Mouse (Mus musculus) embryonic facial prominence, embryonic 11.5 days (tissue): ENCODE data around the gene Clic5. TPM values are rescaled to one million over a fixed set of nuclear protein-coding genes. Genes with fewer than 3 reads are reported as not detected.

Experiments
- ATAC-seq: fragments of 200-750 bp; cut with Nextera tagmentation; replicated peaks from 2 replicates; pipeline ENCODE4 v1.8.0; 2017; ENCODE audit warnings: low read depth; ENCODE audit not compliant: insufficient number of reproducible peaks, low FRiP score, low TSS enrichment
- DNase-seq: peaks from one replicate; pipeline ENCODE4 v3.0.0-alpha.2; 2015; ENCODE audit warnings: low spot score
- H3K27ac ChIP-seq: fragments of 300-500 bp; sonication (generic); replicated peaks from 2 replicates; pipeline ENCODE4 v1.5.1; 2014; ENCODE audit warnings: mild to moderate bottlenecking, low read depth, low read length, control low read depth
- H3K27me3 ChIP-seq: fragments of 300-500 bp; sonication (generic); 2 replicates; pipeline ENCODE4 v1.6.1; 2014; ENCODE audit warnings: mild to moderate bottlenecking, low read length, moderate library complexity, mixed read lengths; ENCODE audit not compliant: control insufficient read depth, insufficient read depth
- H3K36me3 ChIP-seq: fragments of 300-500 bp; sonication (generic); replicated peaks from 2 replicates; pipeline ENCODE4 v1.6.1; 2014; ENCODE audit warnings: low read depth, mild to moderate bottlenecking, low read length, moderate library complexity, mixed read lengths; ENCODE audit not compliant: control insufficient read depth, insufficient read depth
- H3K4me1 ChIP-seq: fragments of 300-500 bp; sonication (generic); 2 replicates; pipeline ENCODE4 v1.6.1; 2014; ENCODE audit warnings: low read length, mixed read lengths; ENCODE audit not compliant: control insufficient read depth, insufficient read depth
- H3K4me2 ChIP-seq: fragments of 300-500 bp; sonication (generic); 2 replicates; pipeline ENCODE4 v1.6.1; 2014; ENCODE audit warnings: low read depth, mild to moderate bottlenecking, control low read depth, low read length, moderate library complexity
- H3K4me3 ChIP-seq: fragments of 300-500 bp; sonication (generic); 2 replicates; pipeline ENCODE4 v1.5.1; 2014; ENCODE audit warnings: low read depth, low read length, control low read depth
- H3K9ac ChIP-seq: fragments of 300-500 bp; sonication (generic); replicated peaks from 2 replicates; pipeline ENCODE4 v1.6.1; 2014; ENCODE audit warnings: mild to moderate bottlenecking, control low read depth, low read length
- H3K9me3 ChIP-seq: fragments of 300-500 bp; sonication (generic); replicated peaks from 2 replicates; pipeline ENCODE4 v1.6.1; 2016; ENCODE audit warnings: mild to moderate bottlenecking, low read length, inconsistent platforms, mixed read lengths; ENCODE audit not compliant: control insufficient read depth
- WGBS: fragments of 180-500 bp; shearing (Covaris S2); extraction: QIAGEN DNeasy Blood & Tissue Kit; methylation state at CpG from one replicate; pipeline ENCODE4 v1.1.7; 2014; 5-methylcytosine and 5-hydroxymethylcytosine counted together
- polyA plus RNA-seq: library from polyadenylated mRNA; unstranded; fragments of >200 nt; fragmentation: Nextera tagmentation; extraction: Ambion mirVana; gene quantifications from 2 replicates; pipeline ENCODE4 v1.2.1, GENCODE M21; 2014

Clic5 gene
- polyA plus RNA-seq, 1 experiment from 2014 or later = 0.32 TPM

GRCm38 (mm10) chr17:44274804-44275203, 86.4 kb downstream of the Clic5 start:
- no peak for ATAC-seq
- Histone ChIP-seq H3K27ac (no peak overlapping the region), H3K27me3 (no peaks in the 10 kb centered on the region)

GRCm38 (mm10) chr17:44288320-44288719, 99.9 kb downstream of the Clic5 start:
- no peak for ATAC-seq
- H3K4me2 ChIP-seq = no peak overlapping the region
- 98% methylated on average over 1 of the region's 1 CpGs for WGBS
- H3K27me3 ChIP-seq = no peaks in the 10 kb centered on the region
- no peak overlapping the region for H3K27ac ChIP-seq
- H3K9me3 ChIP-seq = no peaks in the 10 kb centered on the region
- no peak overlapping the region for H3K9ac ChIP-seq
- no peak for DNase-seq
- no peaks in the 10 kb centered on the region for H3K4me1 ChIP-seq
- no peaks in the 10 kb centered on the region for H3K36me3 ChIP-seq
- no peak overlapping the region for H3K4me3 ChIP-seq

More at GRCm38 (mm10) chr17:44274804-44275203, 86.4 kb downstream of the Clic5 start:
- H3K4me1 ChIP-seq = no peaks in the 10 kb centered on the region
- DNase-seq = no peak
- no peak overlapping the region for H3K4me3 ChIP-seq
- no peaks in the 10 kb centered on the region for H3K9me3 ChIP-seq
- H3K36me3 ChIP-seq = no peaks in the 10 kb centered on the region
- H3K9ac ChIP-seq = no peak overlapping the region
- H3K4me2 ChIP-seq = no peak overlapping the region

DNA sequence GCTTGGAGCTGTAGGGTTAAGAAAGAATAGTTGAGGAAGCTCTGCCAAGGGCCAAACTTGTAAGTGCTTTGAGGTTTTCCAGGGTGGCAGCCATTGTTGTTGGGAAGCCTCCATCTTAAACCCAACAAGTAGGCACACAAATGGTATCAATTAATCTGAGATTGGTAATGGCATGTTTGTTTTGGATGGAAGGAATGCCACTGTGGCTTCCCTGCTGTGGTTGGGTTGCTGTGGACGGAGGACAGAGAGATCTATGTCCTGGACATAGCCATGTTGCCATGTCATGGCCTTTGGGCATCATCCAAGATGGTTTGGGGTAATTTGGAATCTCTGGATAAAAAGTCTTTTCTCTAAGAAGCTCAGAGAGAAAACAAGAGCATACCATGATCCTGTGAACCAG, 108.8 kb downstream of the Clic5 start:
- WGBS = 56% methylated on average over 1 of the region's 1 CpGs
- ATAC-seq = no peak
- no peaks in the 10 kb centered on the region; the same call in none of the 2 replicates for H3K4me1 ChIP-seq

DNA sequence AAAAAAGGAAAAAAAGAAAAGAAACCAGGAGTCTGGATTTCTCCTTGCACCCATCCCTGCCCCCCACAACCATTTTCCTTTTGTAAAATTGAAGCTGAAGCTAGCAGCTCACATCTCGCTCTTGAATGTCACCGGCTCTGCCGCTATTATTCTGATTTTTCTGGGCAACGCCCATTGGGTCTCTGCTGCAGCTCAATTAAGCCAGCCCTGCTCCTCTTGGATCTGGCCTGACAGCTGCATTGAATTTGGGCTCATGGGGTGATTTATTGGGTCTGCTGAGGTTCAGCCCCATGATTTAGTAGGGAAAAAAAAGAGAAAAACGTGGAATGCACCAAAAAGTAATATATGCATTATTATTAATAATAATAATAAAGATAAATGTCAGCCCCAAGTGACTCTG, 111.9 kb downstream of the Clic5 start:
- peak; percentile 53 for DNase-seq
- WGBS = 21% methylated on average over 5 of the region's 5 CpGs
- H3K9ac ChIP-seq = no peak overlapping the region
- no peak overlapping the region for H3K4me3 ChIP-seq
- H3K9me3 ChIP-seq = no peaks in the 10 kb centered on the region
- 0 out of 2 replicates have a peak overlapping the region, but pooled peaks have one; percentile 59 for H3K27ac ChIP-seq
- ATAC-seq = no peak
- no peaks in the 10 kb centered on the region for H3K36me3 ChIP-seq
- H3K4me1 ChIP-seq = no peaks in the 10 kb centered on the region; the same call in none of the 2 replicates
- no peaks in the 10 kb centered on the region for H3K27me3 ChIP-seq
- H3K4me2 ChIP-seq = no peak overlapping the region

More for the DNA sequence above, 108.8 kb downstream of the Clic5 start:
- no peak for DNase-seq
- no peaks in the 10 kb centered on the region for H3K36me3 ChIP-seq
- H3K9me3 ChIP-seq = no peaks in the 10 kb centered on the region
- H3K4me2 ChIP-seq = no peak overlapping the region
- no peak overlapping the region for H3K9ac ChIP-seq
- H3K4me3 ChIP-seq = no peak overlapping the region
- no peak overlapping the region for H3K27ac ChIP-seq
- H3K27me3 ChIP-seq = no peaks in the 10 kb centered on the region

DNA sequence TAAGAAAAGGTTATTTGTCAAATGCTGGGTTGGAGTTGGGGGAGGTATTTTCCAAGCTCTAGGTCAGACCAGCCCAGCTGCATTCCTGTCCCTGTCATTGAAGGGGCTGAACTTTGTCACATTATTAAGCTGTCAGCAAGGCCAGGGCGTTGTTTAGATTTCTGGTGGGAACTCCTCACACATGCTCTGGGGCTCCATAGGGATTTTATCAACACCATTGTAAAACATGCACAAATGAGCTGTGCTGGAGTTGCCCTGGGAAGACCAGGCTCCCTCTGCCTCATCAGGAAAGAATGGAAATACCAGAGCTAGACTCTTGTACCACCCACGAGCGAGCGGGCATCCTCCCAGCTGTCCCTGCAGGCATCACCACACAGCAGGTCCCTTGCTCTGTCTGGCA, 112.3 kb downstream of the Clic5 start:
- peak; percentile 56; the same call in 1 of the 2 replicates for ATAC-seq

DNA sequence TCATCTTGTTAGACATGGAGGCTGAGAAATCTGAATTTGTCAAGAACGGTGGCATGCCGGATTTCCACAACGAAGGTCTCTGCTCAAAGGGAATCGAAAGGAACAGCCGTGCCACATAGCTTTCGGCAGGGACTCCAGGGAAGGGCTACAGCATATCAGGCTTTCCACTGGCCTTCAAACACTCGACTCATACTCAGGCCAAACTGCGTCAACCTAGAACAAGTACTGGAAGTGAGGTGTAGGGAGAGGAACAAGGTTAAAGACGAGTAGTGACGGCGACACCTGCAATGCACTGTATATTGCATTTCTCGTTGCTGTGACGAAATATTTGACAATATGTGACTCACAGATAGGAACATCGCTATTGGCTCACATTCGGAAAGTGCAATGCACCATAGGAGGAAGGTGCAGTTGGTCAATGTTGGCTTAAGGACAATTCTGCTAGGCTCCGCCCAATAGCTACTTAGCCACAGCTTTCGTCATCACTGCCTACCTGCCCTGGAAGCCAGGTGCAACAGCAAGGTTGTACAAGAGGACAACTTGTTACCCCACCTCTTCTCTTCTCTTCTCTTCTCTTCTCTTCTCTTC, 112.9 kb downstream of the Clic5 start:
- no peak overlapping the region for H3K4me2 ChIP-seq
- H3K9ac ChIP-seq = no peak overlapping the region
- WGBS = 84% methylated on average over 17 of the region's 17 CpGs
- DNase-seq (no peak), ATAC-seq (no peak)
- no peaks in the 10 kb centered on the region for H3K9me3 ChIP-seq
- no peaks in the 10 kb centered on the region for H3K27me3 ChIP-seq
- no peaks in the 10 kb centered on the region for H3K36me3 ChIP-seq
- no peaks in the 10 kb centered on the region; the same call in none of the 2 replicates for H3K4me1 ChIP-seq
- H3K27ac ChIP-seq = peak overlapping the region; percentile 59; the same call in 1 of the 2 replicates
- no peak overlapping the region for H3K4me3 ChIP-seq

More for the DNA sequence above, 112.3 kb downstream of the Clic5 start:
- Histone ChIP-seq H3K36me3 (no peaks in the 10 kb centered on the region), H3K4me2 (no peak overlapping the region), H3K4me3 (no peak overlapping the region), H3K9ac (no peak overlapping the region), H3K9me3 (no peaks in the 10 kb centered on the region), H3K27me3 (no peaks in the 10 kb centered on the region), H3K27ac (peak overlapping the region; percentile 59; the same call in 1 of the 2 replicates), H3K4me1 (no peaks in the 10 kb centered on the region; the same call in none of the 2 replicates)
- WGBS = 35% methylated on average over 4 of the region's 4 CpGs
- peak; percentile 60 for DNase-seq

- no peaks in the 10 kb centered on the region for H3K27me3 ChIP-seq
- H3K27ac ChIP-seq = no peak overlapping the region
- no peak overlapping the region for H3K4me2 ChIP-seq
- no peak overlapping the region for H3K4me3 ChIP-seq
- DNase-seq (no peak), ATAC-seq (no peak)
- no peak overlapping the region for H3K9ac ChIP-seq
- H3K4me1 ChIP-seq = no peaks in the 10 kb centered on the region; the same call in none of the 2 replicates
- 81% methylated on average over 1 of the region's 1 CpGs for WGBS
- no peaks in the 10 kb centered on the region for H3K9me3 ChIP-seq
- H3K36me3 ChIP-seq = no peaks in the 10 kb centered on the region
These were observed 115.7 kb downstream of the Clic5 start for GRCm38 (mm10) chr17:44304076-44304475.

DNA sequence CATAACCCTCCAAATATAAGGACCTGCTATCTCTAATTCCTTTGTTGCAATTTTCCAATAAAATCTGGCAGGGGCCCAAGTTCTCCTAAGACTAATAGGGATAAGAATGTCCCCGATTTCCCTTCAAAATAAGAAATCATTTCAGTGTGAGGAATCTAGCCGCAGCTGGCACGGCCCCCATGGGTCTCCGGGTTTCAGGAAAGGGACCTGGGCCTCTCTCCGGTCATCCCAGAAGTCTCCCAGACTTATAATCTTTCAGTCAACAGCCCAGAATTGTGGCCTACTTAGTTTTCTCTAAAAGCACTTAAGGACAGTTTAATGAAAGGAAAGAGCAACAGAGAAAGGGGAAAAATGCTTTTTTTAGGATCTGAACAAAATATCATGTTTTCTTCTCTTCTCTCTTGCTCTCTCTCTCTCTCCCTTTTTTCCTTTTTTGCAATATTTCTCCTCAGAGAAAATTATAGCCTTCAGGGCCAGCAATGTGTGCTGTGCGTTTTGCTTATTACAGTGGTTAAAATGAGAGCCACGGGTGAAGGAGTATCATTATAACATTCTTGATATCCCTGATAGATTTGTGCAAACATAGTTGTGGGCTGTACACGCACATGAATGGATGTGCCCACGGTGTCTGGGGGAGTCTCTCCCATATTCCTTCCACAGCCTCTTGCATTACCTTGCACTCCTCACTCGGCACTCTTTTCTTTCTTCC, 121.7 kb downstream of the Clic5 start:
- ATAC-seq (no peak), DNase-seq (no peak)
- Histone ChIP-seq H3K4me1 (no peaks in the 10 kb centered on the region), H3K9me3 (no peaks in the 10 kb centered on the region), H3K4me3 (no peak overlapping the region), H3K27me3 (no peaks in the 10 kb centered on the region), H3K4me2 (no peak overlapping the region), H3K9ac (no peak overlapping the region), H3K27ac (no peak overlapping the region), H3K36me3 (no peaks in the 10 kb centered on the region)
- WGBS = 65% methylated on average over 10 of the region's 10 CpGs
